ENCODE assay signal across 25 mouse cellular contexts in the genomic region with DNA sequence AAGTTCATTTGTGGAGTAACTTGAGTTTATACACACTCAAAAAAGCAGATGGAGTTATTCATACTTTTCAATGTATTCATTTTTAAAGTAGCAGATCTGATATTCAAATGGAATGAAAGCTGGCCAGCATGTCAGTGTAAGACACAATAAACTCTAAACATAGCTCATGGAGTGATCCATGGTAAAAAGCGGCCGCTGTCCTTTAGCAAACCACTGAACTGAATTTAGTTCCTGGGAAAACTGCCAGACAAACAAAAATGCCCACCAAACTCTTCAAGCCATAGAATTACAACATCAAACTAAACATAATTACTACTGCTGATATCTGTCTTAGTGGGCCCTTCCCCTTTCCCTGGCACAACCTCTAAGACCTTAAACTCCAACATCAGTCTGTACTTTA.
DNase-seq lines count a peak whose midpoint lies in the region; ATAC-seq and TF ChIP-seq lines count a peak whose summit lies in the region.
"Had no signal": no experiment of that assay in that cellular context is flagged by ENCODE, and none has a peak within 500 bp of the region (broad histone marks: within the 10 kb centered on the region; RNA-seq: fewer than 3 reads in every experiment).

No protein-coding gene starts in this region.

- no peaks in the 10 kb centered on the region for H3K27me3 ChIP-seq in forebrain, embryonic 15.5 days
- no peaks in the 10 kb centered on the region for H3K27me3 ChIP-seq in forebrain, embryonic 11.5 days (ENCODE audit: control insufficient read depth, insufficient read depth, low read length)
- no peaks in the 10 kb centered on the region for H3K27me3 ChIP-seq in hindbrain, postnatal 0 days (ENCODE audit: insufficient read depth, low read length)
- H3K27me3 ChIP-seq in hindbrain, embryonic 13.5 days, result no peaks in the 10 kb centered on the region
- H3K27me3 ChIP-seq in midbrain, postnatal 0 days (ENCODE audit: insufficient read depth, low read length), result no peaks in the 10 kb centered on the region
- H3K27me3 ChIP-seq in midbrain, embryonic 13.5 days, result no peaks in the 10 kb centered on the region
- H3K27me3 ChIP-seq: embryonic facial prominence, embryonic 12.5 days; heart, embryonic 12.5 days; heart, embryonic 15.5 days had no signal

- peak; percentile 32; the same call in 1 of the 2 replicates for ATAC-seq in forebrain, embryonic 15.5 days (replicated peaks)
- ATAC-seq in forebrain, embryonic 11.5 days (replicated peaks; ENCODE audit: low FRiP score), result no peak
- no peak for ATAC-seq in hindbrain, postnatal 0 days
- no peak for ATAC-seq in hindbrain, embryonic 13.5 days (ENCODE audit: low FRiP score)
- no peak for ATAC-seq in midbrain, postnatal 0 days (ENCODE audit: low FRiP score)
- no peak for ATAC-seq in midbrain, embryonic 13.5 days
- ATAC-seq: CD4-positive, CD25-positive, alpha-beta regulatory T cell, adult 4 months; intestine, postnatal 0 days had no signal

- no peak overlapping the region for H3K9ac ChIP-seq in forebrain, embryonic 15.5 days (replicated peaks)
- no peak overlapping the region for H3K9ac ChIP-seq in forebrain, embryonic 11.5 days (ENCODE audit: low read length)
- H3K9ac ChIP-seq in hindbrain, postnatal 0 days (replicated peaks; ENCODE audit: low read length), result no peak overlapping the region
- H3K9ac ChIP-seq in hindbrain, embryonic 13.5 days, result no peak overlapping the region
- H3K9ac ChIP-seq in midbrain, postnatal 0 days (replicated peaks; ENCODE audit: low read length, poor library complexity, severe bottlenecking), result no peak overlapping the region
- no peak overlapping the region for H3K9ac ChIP-seq in midbrain, embryonic 13.5 days (replicated peaks)
- H3K9ac ChIP-seq: embryonic facial prominence, embryonic 12.5 days; heart, embryonic 12.5 days; heart, embryonic 15.5 days; hindbrain, embryonic 14.5 days had no signal

- no peak overlapping the region for H3K27ac ChIP-seq in forebrain, embryonic 15.5 days (replicated peaks)
- H3K27ac ChIP-seq in forebrain, embryonic 11.5 days (ENCODE audit: low read depth, low read length), result no peak overlapping the region
- H3K27ac ChIP-seq in hindbrain, postnatal 0 days, result no peak overlapping the region
- no peak overlapping the region for H3K27ac ChIP-seq in hindbrain, embryonic 13.5 days
- no peak overlapping the region for H3K27ac ChIP-seq in midbrain, postnatal 0 days (ENCODE audit: low read depth, low read length)
- no peak overlapping the region for H3K27ac ChIP-seq in midbrain, embryonic 13.5 days
- H3K27ac ChIP-seq: embryonic facial prominence, embryonic 12.5 days; heart, embryonic 15.5 days; hindbrain, embryonic 10.5 days; hindbrain, embryonic 14.5 days had no signal

- H3K4me1 ChIP-seq in forebrain, embryonic 15.5 days, result no peaks in the 10 kb centered on the region
- no peaks in the 10 kb centered on the region for H3K4me1 ChIP-seq in forebrain, embryonic 11.5 days (replicated peaks; ENCODE audit: control insufficient read depth, insufficient read depth, low read length)
- no peaks in the 10 kb centered on the region; the same call in 1 of the 2 replicates for H3K4me1 ChIP-seq in hindbrain, postnatal 0 days (ENCODE audit: insufficient read depth, low read length)
- H3K4me1 ChIP-seq in hindbrain, embryonic 13.5 days (replicated peaks), result no peaks in the 10 kb centered on the region
- H3K4me1 ChIP-seq in midbrain, postnatal 0 days (ENCODE audit: insufficient read depth, low read length), result no peaks in the 10 kb centered on the region
- no peaks in the 10 kb centered on the region for H3K4me1 ChIP-seq in midbrain, embryonic 13.5 days (replicated peaks)
- H3K4me1 ChIP-seq: embryonic facial prominence, embryonic 12.5 days; heart, embryonic 12.5 days; heart, embryonic 15.5 days; hindbrain, embryonic 10.5 days had no signal

- WGBS in forebrain, embryonic 15.5 days, result 44% methylated on average over 2 of the region's 2 CpGs
- WGBS in forebrain, embryonic 11.5 days, result 85% methylated on average over 2 of the region's 2 CpGs
- WGBS in hindbrain, postnatal 0 days, result 46% methylated on average over 2 of the region's 2 CpGs
- 85% methylated on average over 2 of the region's 2 CpGs for WGBS in hindbrain, embryonic 13.5 days
- 77% methylated on average over 2 of the region's 2 CpGs for WGBS in midbrain, postnatal 0 days
- WGBS in midbrain, embryonic 13.5 days, result 78% methylated on average over 2 of the region's 2 CpGs

- no peaks in the 10 kb centered on the region for H3K36me3 ChIP-seq in forebrain, embryonic 15.5 days
- H3K36me3 ChIP-seq in forebrain, embryonic 11.5 days (ENCODE audit: control insufficient read depth, insufficient read depth, low read length), result no peaks in the 10 kb centered on the region
- H3K36me3 ChIP-seq in hindbrain, postnatal 0 days (ENCODE audit: insufficient read depth, low read length), result no peaks in the 10 kb centered on the region
- no peaks in the 10 kb centered on the region for H3K36me3 ChIP-seq in hindbrain, embryonic 13.5 days
- H3K36me3 ChIP-seq in midbrain, postnatal 0 days (ENCODE audit: insufficient read depth, low read length), result no peaks in the 10 kb centered on the region
- H3K36me3 ChIP-seq in midbrain, embryonic 13.5 days, result no peaks in the 10 kb centered on the region
- H3K36me3 ChIP-seq: embryonic facial prominence, embryonic 12.5 days; heart, embryonic 12.5 days; heart, embryonic 15.5 days; hindbrain, embryonic 10.5 days had no signal

- TF ChIP-seq CTCF in hindbrain, postnatal 0 days (IDR thresholded peaks at IDR 0.05; ENCODE audit: low read depth), result no peak
- no peak for TF ChIP-seq CTCF in midbrain, postnatal 0 days (IDR thresholded peaks at IDR 0.05)

- no peak overlapping the region for H3K4me3 ChIP-seq in forebrain, embryonic 15.5 days
- H3K4me3 ChIP-seq in forebrain, embryonic 11.5 days (ENCODE audit: low read depth, low read length), result no peak overlapping the region
- no peak overlapping the region for H3K4me3 ChIP-seq in hindbrain, postnatal 0 days (ENCODE audit: low read length)
- H3K4me3 ChIP-seq in hindbrain, embryonic 13.5 days, result no peak overlapping the region
- H3K4me3 ChIP-seq in midbrain, postnatal 0 days (ENCODE audit: low read depth, low read length), result no peak overlapping the region
- H3K4me3 ChIP-seq in midbrain, embryonic 13.5 days (replicated peaks), result no peak overlapping the region
- H3K4me3 ChIP-seq: embryonic facial prominence, embryonic 12.5 days; erythroblast, embryonic 14.5 days; heart, embryonic 12.5 days; heart, embryonic 15.5 days; hindbrain, embryonic 10.5 days had no signal

- no peak overlapping the region for H3K4me2 ChIP-seq in forebrain, embryonic 15.5 days (replicated peaks)
- no peak overlapping the region for H3K4me2 ChIP-seq in forebrain, embryonic 11.5 days (ENCODE audit: low read depth, low read length, severe bottlenecking)
- H3K4me2 ChIP-seq in hindbrain, postnatal 0 days (ENCODE audit: low read depth, low read length), result no peak overlapping the region
- no peak overlapping the region for H3K4me2 ChIP-seq in hindbrain, embryonic 13.5 days
- H3K4me2 ChIP-seq in midbrain, postnatal 0 days (ENCODE audit: low read depth, low read length, poor library complexity, severe bottlenecking), result no peak overlapping the region
- H3K4me2 ChIP-seq in midbrain, embryonic 13.5 days (replicated peaks), result no peak overlapping the region
- H3K4me2 ChIP-seq: embryonic facial prominence, embryonic 12.5 days; heart, embryonic 12.5 days; heart, embryonic 15.5 days; hindbrain, embryonic 14.5 days had no signal

- H3K9me3 ChIP-seq in forebrain, embryonic 15.5 days, result no peaks in the 10 kb centered on the region
- no peaks in the 10 kb centered on the region for H3K9me3 ChIP-seq in forebrain, embryonic 11.5 days (ENCODE audit: control insufficient read depth, low read length)
- H3K9me3 ChIP-seq in hindbrain, postnatal 0 days (ENCODE audit: low read length), result no peaks in the 10 kb centered on the region
- no peaks in the 10 kb centered on the region for H3K9me3 ChIP-seq in hindbrain, embryonic 13.5 days
- no peaks in the 10 kb centered on the region for H3K9me3 ChIP-seq in midbrain, postnatal 0 days (ENCODE audit: low read length)
- H3K9me3 ChIP-seq in midbrain, embryonic 13.5 days, result no peaks in the 10 kb centered on the region
- H3K9me3 ChIP-seq: embryonic facial prominence, embryonic 12.5 days; heart, embryonic 12.5 days; heart, embryonic 15.5 days; hindbrain, embryonic 10.5 days had no signal

- DNase-seq in forebrain, embryonic 11.5 days (ENCODE audit: low spot score), result no peak
- DNase-seq in hindbrain, postnatal 0 days (ENCODE audit: low spot score), result peak; percentile 34
- peak; percentile 10 for DNase-seq in midbrain, postnatal 0 days (ENCODE audit: low spot score)
- DNase-seq in spleen, postnatal 14 days (ENCODE audit: low spot score in 2 of 2), result no peak
- DNase-seq: adrenal gland, adult 2 months; adrenal gland, postnatal 14 days; cerebellum, adult 18-20 months; cerebellum, adult 9-10 months; cerebellum, postnatal 14 days; gastrocnemius, postnatal 25 days; heart, adult 18-20 months; heart, postnatal 10 days; heart, postnatal 36 days; kidney, adult 2 months had no signal

Comparison
In these comparisons a context has a peak if more than half of its experiments do, and no peak if none do; other contexts are left out.
1. DNase-seq: peak in hindbrain, postnatal 0 days (single experiment) and midbrain, postnatal 0 days (single experiment); none in forebrain, embryonic 11.5 days (single experiment) and spleen, postnatal 14 days (0 of 2).